Mouse (Mus musculus) kidney, postnatal 0 days (tissue): Measurements from ENCODE around the gene Wwp2. TPM values are rescaled to one million over a fixed set of nuclear protein-coding genes. Genes with fewer than 3 reads are reported as not detected.

Experiments used
- ATAC-seq: fragments of 200-750 bp; cut with Nextera tagmentation; replicated peaks from 2 replicates; pipeline ENCODE4 v1.8.0; 2017; ENCODE audit warnings: low read depth, moderate number of reproducible peaks, moderate TSS enrichment, moderate library complexity; ENCODE audit not compliant: low FRiP score
- DNase-seq: peaks from one replicate; pipeline ENCODE4 v3.0.0-alpha.2; 2016; ENCODE audit warnings: low spot score
- H3K27ac ChIP-seq: fragments of 300-500 bp; sonication (generic); 2 replicates; pipeline ENCODE4 v1.5.1; 2014; ENCODE audit warnings: mild to moderate bottlenecking
- H3K27me3 ChIP-seq: fragments of 300-500 bp; sonication (generic); 2 replicates; pipeline ENCODE4 v1.6.1; 2014; ENCODE audit warnings: low read length, mixed read lengths; ENCODE audit not compliant: insufficient read depth
- H3K36me3 ChIP-seq: fragments of 300-500 bp; sonication (generic); 2 replicates; pipeline ENCODE4 v1.6.1; 2014; ENCODE audit warnings: low read length, mixed read lengths; ENCODE audit not compliant: insufficient read depth
- H3K4me1 ChIP-seq: fragments of 300-500 bp; sonication (generic); replicated peaks from 2 replicates; pipeline ENCODE4 v1.6.1; 2014; ENCODE audit warnings: antibody characterized with exemption, low read length, mixed read lengths; ENCODE audit not compliant: insufficient read depth
- H3K4me2 ChIP-seq: fragments of 300-500 bp; sonication (generic); 2 replicates; pipeline ENCODE4 v1.6.1; 2014; ENCODE audit warnings: mild to moderate bottlenecking, low read length, moderate library complexity, mixed read lengths
- H3K4me3 ChIP-seq: fragments of 300-500 bp; sonication (generic); replicated peaks from 2 replicates; pipeline ENCODE4 v1.5.1; 2014; ENCODE audit warnings: low read depth, low read length
- H3K9ac ChIP-seq: fragments of 300-500 bp; sonication (generic); 2 replicates; pipeline ENCODE4 v1.6.1; 2014; ENCODE audit warnings: low read depth, low read length
- H3K9me3 ChIP-seq: fragments of 300-500 bp; sonication (generic); replicated peaks from 2 replicates; pipeline ENCODE4 v1.6.1; 2016; ENCODE audit warnings: low read length, inconsistent platforms, mixed read lengths
- CTCF ChIP-seq: IDR thresholded peaks from 2 replicates; pipeline ENCODE4 v1.5.1; 2016; ENCODE audit warnings: antibody characterized with exemption, low read depth, mild to moderate bottlenecking, moderate library complexity
- WGBS: fragments of 180-500 bp; shearing (Covaris S2); extraction: QIAGEN DNeasy Blood & Tissue Kit; methylation state at CpG from one replicate; pipeline ENCODE4 v1.1.7; 2014; 5-methylcytosine and 5-hydroxymethylcytosine counted together
- polyA plus RNA-seq: library from polyadenylated mRNA; unstranded; fragments of >200 nt; fragmentation: Nextera tagmentation; extraction: Ambion mirVana; gene quantifications from 2 replicates; pipeline ENCODE4 v1.2.1, GENCODE M21; 2015

The Wwp2 gene
- polyA plus RNA-seq, 1 experiment from 2014 or later: 38.9 TPM

DNA sequence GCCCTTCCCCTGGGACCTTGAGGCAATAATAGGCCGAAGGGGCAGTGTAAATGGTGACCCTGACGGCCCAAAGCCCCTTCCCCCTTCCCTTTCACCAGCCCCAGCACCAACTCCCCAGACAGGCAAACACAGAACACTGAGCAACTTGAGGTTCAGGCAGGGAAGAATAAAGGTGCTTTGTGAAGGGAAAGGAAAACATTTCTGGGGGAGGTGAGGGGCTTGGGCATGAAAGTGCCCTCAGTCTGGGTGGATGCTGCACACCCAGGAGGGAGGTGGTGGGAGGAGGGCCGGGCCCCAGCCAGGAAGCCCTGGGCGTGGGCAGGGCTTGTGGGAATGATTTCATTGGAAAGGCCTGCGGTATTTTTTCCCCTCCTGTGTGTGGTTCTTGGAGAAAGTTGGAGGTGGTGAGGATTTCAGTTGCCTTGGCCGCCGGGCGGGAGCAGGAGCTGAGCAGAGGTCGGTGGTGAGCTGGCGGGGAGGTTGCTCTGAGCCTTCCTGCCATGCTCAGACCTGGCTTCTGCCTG, 108.5 kb downstream of the Wwp2 start:
- Histone ChIP-seq H3K9ac (no peak overlapping the region), H3K4me3 (no peak overlapping the region), H3K9me3 (no peaks in the 10 kb centered on the region), H3K27ac (0 out of 2 replicates have a peak overlapping the region, but pooled peaks have one; percentile 13), H3K4me2 (no peak overlapping the region), H3K27me3 (no peaks in the 10 kb centered on the region), H3K4me1 (0 out of 2 replicates have a peak, but pooled peaks cover 5% of the 10 kb centered on the region), H3K36me3 (0 out of 2 replicates have a peak, but pooled peaks cover 5% of the 10 kb centered on the region)
- ATAC-seq (no peak), DNase-seq (peak; percentile 65)
- no peak for TF ChIP-seq CTCF
- WGBS: 14% methylated on average over 9 of the region's 10 CpGs

DNA sequence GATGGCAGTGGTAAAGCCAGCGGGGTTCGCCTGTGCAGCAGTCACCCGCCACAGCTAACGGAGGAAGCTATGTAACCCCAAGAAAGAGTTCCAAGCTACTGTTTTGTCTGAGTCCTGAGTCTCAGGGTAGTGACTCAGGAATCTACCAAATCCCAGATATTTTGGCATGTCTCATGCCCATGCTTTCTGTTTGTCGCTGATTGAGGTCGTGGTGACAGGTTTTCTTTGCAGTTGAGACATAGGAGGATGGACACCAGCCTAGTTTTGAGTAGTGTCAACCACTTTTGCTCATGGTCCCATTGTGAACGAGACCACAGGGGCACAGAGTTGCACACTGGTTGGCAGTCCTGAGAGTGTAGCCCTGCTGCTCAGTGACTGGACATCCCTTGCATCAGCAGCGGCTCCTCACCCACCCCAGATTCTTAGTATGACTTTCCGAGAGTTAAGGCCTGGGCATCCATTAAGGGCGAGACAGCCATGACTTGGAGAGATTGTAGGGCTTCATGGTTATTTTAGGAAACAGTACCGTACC, 109.5 kb downstream of the Wwp2 start:
- Histone ChIP-seq H3K4me3 (no peak overlapping the region), H3K36me3 (0 out of 2 replicates have a peak, but pooled peaks cover 9% of the 10 kb centered on the region), H3K27ac (no peak overlapping the region), H3K4me1 (0 out of 2 replicates have a peak, but pooled peaks cover 5% of the 10 kb centered on the region), H3K9ac (no peak overlapping the region), H3K27me3 (no peaks in the 10 kb centered on the region), H3K4me2 (no peak overlapping the region), H3K9me3 (no peaks in the 10 kb centered on the region)
- no peak for TF ChIP-seq CTCF
- 88% methylated on average over 11 of the region's 11 CpGs for WGBS
- no peak for ATAC-seq
- no peak for DNase-seq

GRCm38 (mm10) chr8:107546154-107546553, 110.0 kb downstream of the Wwp2 start:
- Histone ChIP-seq H3K9me3 (no peaks in the 10 kb centered on the region), H3K9ac (no peak overlapping the region), H3K27ac (no peak overlapping the region), H3K4me3 (no peak overlapping the region), H3K27me3 (no peaks in the 10 kb centered on the region), H3K36me3 (0 out of 2 replicates have a peak, but pooled peaks cover 9% of the 10 kb centered on the region), H3K4me1 (0 out of 2 replicates have a peak, but pooled peaks cover 5% of the 10 kb centered on the region), H3K4me2 (no peak overlapping the region)
- no peak for TF ChIP-seq CTCF
- no peak for DNase-seq
- 75% methylated on average over 4 of the region's 4 CpGs for WGBS
- no peak for ATAC-seq

DNA sequence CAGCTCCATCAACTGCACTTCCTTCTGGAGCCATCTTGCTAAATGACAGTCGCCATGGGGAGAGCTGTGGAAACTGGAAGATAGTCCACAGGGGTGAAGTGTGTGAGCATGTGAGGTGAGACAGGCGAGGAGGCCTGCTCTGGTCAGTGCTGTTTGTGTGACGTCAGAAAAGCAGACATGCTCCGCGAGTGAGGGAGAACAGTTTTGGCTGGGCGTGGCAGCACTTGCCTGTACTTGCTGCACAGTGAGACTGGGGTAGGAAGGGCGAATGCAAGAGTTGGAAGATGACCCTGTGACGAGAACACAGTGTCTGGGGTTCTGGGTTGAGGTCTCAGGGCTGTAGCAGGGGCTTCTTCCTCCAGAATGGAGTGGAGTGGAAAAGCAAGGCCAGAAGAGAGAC, 110.7 kb downstream of the Wwp2 start:
- no peaks in the 10 kb centered on the region for H3K27me3 ChIP-seq
- DNase-seq: no peak
- H3K4me3 ChIP-seq: no peak overlapping the region
- ATAC-seq: no peak
- H3K36me3 ChIP-seq: 0 out of 2 replicates have a peak, but pooled peaks cover 9% of the 10 kb centered on the region
- 0 out of 2 replicates have a peak, but pooled peaks cover 5% of the 10 kb centered on the region for H3K4me1 ChIP-seq
- H3K9me3 ChIP-seq: no peaks in the 10 kb centered on the region
- no peak overlapping the region for H3K4me2 ChIP-seq
- no peak for TF ChIP-seq CTCF
- no peak overlapping the region for H3K9ac ChIP-seq
- WGBS: 76% methylated on average over 8 of the region's 8 CpGs
- H3K27ac ChIP-seq: no peak overlapping the region

DNA sequence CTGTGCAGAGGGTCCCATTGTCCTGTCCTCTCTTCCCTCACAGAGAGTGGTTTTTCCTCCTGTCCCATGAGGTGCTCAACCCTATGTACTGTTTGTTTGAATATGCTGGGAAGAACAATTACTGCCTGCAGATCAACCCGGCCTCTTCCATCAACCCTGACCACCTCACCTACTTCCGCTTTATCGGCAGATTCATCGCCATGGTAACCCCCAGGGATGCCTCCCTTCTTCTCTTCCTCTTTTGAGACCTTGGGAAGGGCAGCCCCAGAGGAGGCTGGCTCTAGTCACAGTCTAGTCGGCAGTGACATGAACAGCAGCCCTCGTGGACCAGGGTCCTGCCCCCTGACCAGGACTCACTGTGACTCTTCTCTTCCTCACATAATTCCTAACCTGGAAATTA, 116.1 kb downstream of the Wwp2 start:
- no peak for TF ChIP-seq CTCF
- 43% methylated on average over 6 of the region's 6 CpGs for WGBS
- Histone ChIP-seq H3K4me2 (no peak overlapping the region), H3K9me3 (no peaks in the 10 kb centered on the region), H3K4me3 (no peak overlapping the region), H3K4me1 (no peaks in the 10 kb centered on the region), H3K36me3 (0 out of 2 replicates have a peak, but pooled peaks cover 14% of the 10 kb centered on the region), H3K9ac (no peak overlapping the region), H3K27ac (no peak overlapping the region), H3K27me3 (no peaks in the 10 kb centered on the region)
- no peak for ATAC-seq
- no peak for DNase-seq

GRCm38 (mm10) chr8:107555231-107555630, 119.1 kb downstream of the Wwp2 start:
- H3K4me3 ChIP-seq: no peak overlapping the region
- H3K27ac ChIP-seq: no peak overlapping the region
- H3K4me1 ChIP-seq: no peaks in the 10 kb centered on the region
- DNase-seq: no peak
- no peak for TF ChIP-seq CTCF
- no peaks in the 10 kb centered on the region for H3K27me3 ChIP-seq
- no peak overlapping the region for H3K9ac ChIP-seq
- 0 out of 2 replicates have a peak, but pooled peaks cover 5% of the 10 kb centered on the region for H3K36me3 ChIP-seq
- no peak overlapping the region for H3K4me2 ChIP-seq
- no peak for ATAC-seq
- WGBS: 95% methylated on average over 10 of the region's 10 CpGs
- H3K9me3 ChIP-seq: no peaks in the 10 kb centered on the region
